Mouse (Mus musculus) olfactory bulb, adult 2 months (tissue): ENCODE results near the gene Jph4.

ENCODE experiments used
- CTCF ChIP-seq: fragments of 200-500 bp; IDR thresholded peaks from 2 replicates; pipeline ENCODE4 v1.5.1; 2012; ENCODE audit warnings: low read depth, mild to moderate bottlenecking, low read length, moderate library complexity; ENCODE audit not compliant: insufficient read depth
- POLR2A ChIP-seq: fragments of 200-500 bp; IDR thresholded peaks from 2 replicates; pipeline ENCODE4 v1.6.1; 2012; ENCODE audit warnings: mild to moderate bottlenecking, low read depth, low read length, moderate library complexity; ENCODE audit not compliant: insufficient read depth

GRCm38 (mm10) chr14:55081105-55081504 is 35.6 kb downstream of the Jph4 start:
- TF ChIP-seq POLR2A (no peak), CTCF (no peak)
